Mouse (Mus musculus) ES-CJ7 (cell line): Measurements from ENCODE around the gene Rtf1.
"Not testable (repeated sequence)": the region's sequence is repeated elsewhere in the genome, so short reads cannot be mapped to it uniquely, and the experiment has no call there.

ENCODE experiments used
- DNase-seq: peaks from one replicate; pipeline ENCODE4 v3.0.0; 2011; ENCODE audit warnings: low read depth, low spot score

Rtf1 gene

GRCm38 (mm10) chr2:119674525-119675214, at the start of gene Rtf1:
Rtf1 (plus strand) TSS chr2:119675068.
- peak; percentile 87 for DNase-seq

GRCm38 (mm10) chr2:119636781-119637180, 38.1 kb upstream of the Rtf1 start:
- peak; percentile 47 for DNase-seq

- no peak for DNase-seq
Observed at GRCm38 (mm10) chr2:119641214-119641912, 33.5 kb upstream of the Rtf1 start.

GRCm38 (mm10) chr2:119644254-119644653, 30.6 kb upstream of the Rtf1 start:
- no peak for DNase-seq

GRCm38 (mm10) chr2:119662220-119663182, 12.4 kb upstream of the Rtf1 start, which contains the start of gene Ndufaf1:
Ndufaf1 (minus strand) TSS chr2:119662827.
- peak; percentile 93 for DNase-seq

- DNase-seq, result not testable (repeated sequence)
Observed at GRCm38 (mm10) chr2:119665744-119666143, 9.1 kb upstream of the Rtf1 start.

- peak; percentile 33 for DNase-seq
Observed at GRCm38 (mm10) chr2:119669010-119669409, 5.9 kb upstream of the Rtf1 start.

- peak; percentile 21 for DNase-seq
Observed at GRCm38 (mm10) chr2:119675215-119675784, 432 bp downstream of the Rtf1 start.

- no peak for DNase-seq
Observed at GRCm38 (mm10) chr2:119675831-119676230, 963 bp downstream of the Rtf1 start.

- no peak for DNase-seq
Observed at GRCm38 (mm10) chr2:119683706-119684105, 8.8 kb downstream of the Rtf1 start.

- peak; percentile 53 for DNase-seq
Observed at GRCm38 (mm10) chr2:119692003-119692701, 17.3 kb downstream of the Rtf1 start.

GRCm38 (mm10) chr2:119694826-119695225, 20.0 kb downstream of the Rtf1 start:
- DNase-seq, result no peak

- no peak for DNase-seq
Observed at GRCm38 (mm10) chr2:119696111-119696510, 21.2 kb downstream of the Rtf1 start.

- no peak for DNase-seq
Observed at GRCm38 (mm10) chr2:119698472-119698871, 23.6 kb downstream of the Rtf1 start.

- DNase-seq, result no peak
Observed at GRCm38 (mm10) chr2:119699962-119700361, 25.1 kb downstream of the Rtf1 start.

GRCm38 (mm10) chr2:119703171-119703570, 28.3 kb downstream of the Rtf1 start:
- no peak for DNase-seq

GRCm38 (mm10) chr2:119707676-119708075, 32.8 kb downstream of the Rtf1 start:
- peak; percentile 83 for DNase-seq

- DNase-seq, result peak; percentile 50
Observed at GRCm38 (mm10) chr2:119710011-119710410, 35.1 kb downstream of the Rtf1 start.

GRCm38 (mm10) chr2:119715868-119716267, 41.0 kb downstream of the Rtf1 start:
- DNase-seq, result not testable (repeated sequence)

GRCm38 (mm10) chr2:119721070-119721469, 46.2 kb downstream of the Rtf1 start:
- DNase-seq, result no peak
